Mouse (Mus musculus): Measurements from ENCODE around the gene Qprt. TPM values are rescaled to one million over a fixed set of nuclear protein-coding genes. Genes with fewer than 3 reads are reported as not detected.

The Qprt gene
- total RNA-seq, 2 experiments from 2014 or later, result 0.55 TPM; not detected in 1

DNA sequence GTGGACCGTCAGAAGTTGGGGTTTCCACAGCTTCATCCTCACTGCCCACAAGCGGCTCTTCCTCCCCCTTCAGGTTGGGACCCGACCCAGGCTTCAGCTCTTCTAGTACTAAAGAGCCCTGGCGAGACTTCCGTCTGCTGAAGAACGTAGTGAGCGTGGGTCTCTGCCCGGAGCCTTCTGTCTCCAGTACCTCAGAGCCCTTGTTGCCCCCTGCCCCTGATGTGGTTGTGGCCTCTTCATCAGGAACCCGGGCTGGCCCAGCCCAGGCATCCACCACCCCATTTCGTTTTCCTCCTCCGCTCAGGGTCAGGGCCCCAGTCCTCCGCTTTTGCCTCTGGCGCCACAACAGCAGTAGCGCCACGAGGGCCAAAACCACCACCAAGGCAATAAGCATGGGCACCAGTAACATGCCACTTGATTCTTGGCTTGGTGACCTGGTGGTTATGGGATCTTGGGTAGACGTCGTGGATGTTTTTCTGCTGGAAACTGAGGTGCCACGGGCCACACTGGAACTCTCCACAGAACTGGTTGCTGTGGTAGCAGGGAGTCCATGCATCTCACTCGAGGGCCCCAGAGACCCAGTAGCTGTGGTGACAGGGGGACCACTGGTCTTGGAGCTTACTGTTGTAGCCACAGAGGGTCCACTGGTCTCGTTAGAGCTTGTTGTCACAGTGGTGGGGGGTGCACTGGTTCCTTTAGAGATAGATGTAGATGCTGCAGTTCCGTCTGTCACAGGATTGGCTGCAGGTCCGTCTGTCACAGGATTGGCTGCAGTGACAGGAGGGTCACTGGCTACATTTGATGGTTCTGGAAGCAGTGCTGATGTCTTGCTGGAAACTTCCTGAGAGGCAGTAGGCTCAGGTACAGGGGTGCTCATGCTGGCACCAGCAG is 14.4 kb upstream of the Qprt start:
- DNase-seq (ENCODE audit: low spot score in 2 of 2), result no peak
- intact Hi-C loops (cut with DNase I), result loop anchor here (5.0 kb wide), 1 partner anchor 41 kb away; no protein-coding TSS in a partner anchor

DNA sequence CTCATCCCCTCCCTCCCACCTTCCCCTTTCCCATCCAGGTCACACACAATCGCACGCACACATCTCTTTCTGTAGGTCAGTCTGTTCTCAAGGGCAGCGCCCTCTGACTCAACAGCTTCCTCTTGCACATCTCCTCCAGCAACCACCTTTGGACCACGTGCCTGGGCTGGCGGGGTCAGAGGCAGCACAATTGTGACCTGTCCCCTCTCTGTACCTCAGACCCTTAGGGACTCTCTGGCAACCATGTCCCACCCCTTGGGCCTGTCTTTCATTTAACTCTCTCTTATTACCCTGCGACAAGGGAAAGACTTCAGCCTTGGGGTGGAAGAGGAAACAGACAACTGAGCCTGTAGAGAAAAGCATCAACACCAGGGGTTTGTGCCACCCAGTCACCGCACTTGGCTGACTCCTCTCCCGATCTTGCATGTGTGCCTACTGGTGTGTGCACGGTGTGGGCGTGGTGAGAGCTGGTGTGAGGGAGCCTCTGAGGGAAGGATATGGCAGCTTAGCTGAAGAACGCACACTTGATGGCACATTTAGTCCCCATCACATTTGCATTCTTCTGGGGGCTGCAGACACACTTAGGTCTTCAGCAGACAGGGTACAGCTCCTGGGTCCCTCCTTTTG is 12.9 kb upstream of the Qprt start:
- intact Hi-C loops (cut with DNase I), result loop anchor here (5.0 kb wide), 1 partner anchor 42 kb away; no protein-coding TSS in a partner anchor

DNA sequence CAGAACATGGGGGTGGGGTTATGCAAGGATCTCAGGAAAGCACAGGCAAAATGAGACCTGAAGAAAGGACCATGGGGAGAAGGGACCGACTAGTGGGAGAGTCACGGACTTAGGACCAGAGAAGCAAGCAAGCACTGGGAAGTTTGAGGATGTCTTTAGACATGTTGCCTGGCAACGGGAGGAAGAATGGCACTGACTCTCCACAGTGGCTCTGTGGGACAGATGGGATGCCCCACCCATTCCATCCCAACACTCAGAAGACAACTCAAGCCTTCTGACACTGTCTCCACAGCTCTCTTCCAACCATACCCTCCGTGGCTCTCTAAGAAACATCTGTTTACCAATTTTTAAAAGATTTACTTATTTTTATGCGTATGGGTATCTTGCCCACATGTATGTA is 11.1 kb upstream of the Qprt start:
- peak in 1 of 2 experiments; percentile 56 for DNase-seq (ENCODE audit: low spot score in 2 of 2)
- intact Hi-C loops (cut with DNase I), result no loop called here

More for the DNA sequence above, 12.9 kb upstream of the Qprt start:
- peak in 1 of 2 experiments; percentile 55 for DNase-seq (ENCODE audit: low spot score in 2 of 2)

DNA sequence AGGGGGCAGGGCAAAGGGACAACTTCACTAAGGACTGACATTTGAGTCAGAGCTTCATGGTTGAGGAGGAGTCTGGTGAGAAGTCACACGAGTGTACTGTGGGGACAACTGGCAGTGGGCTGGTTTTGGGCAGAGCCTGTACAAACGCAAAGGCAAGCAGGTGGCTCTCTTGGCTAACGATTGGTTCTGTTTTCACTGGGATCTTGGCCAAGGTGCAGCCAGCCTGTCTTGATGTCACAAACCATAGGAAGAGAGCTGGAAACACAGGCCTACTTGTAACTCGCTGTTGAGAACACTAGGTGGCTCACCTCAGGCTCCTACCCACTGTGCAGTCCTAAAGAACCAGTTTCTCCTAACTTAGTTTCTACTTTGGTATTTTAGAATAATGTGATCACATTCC is 7.6 kb upstream of the Qprt start:
- peak in 1 of 2 experiments; percentile 76 for DNase-seq (ENCODE audit: low spot score in 2 of 2)
- intact Hi-C loops (cut with DNase I), result no loop called here

DNA sequence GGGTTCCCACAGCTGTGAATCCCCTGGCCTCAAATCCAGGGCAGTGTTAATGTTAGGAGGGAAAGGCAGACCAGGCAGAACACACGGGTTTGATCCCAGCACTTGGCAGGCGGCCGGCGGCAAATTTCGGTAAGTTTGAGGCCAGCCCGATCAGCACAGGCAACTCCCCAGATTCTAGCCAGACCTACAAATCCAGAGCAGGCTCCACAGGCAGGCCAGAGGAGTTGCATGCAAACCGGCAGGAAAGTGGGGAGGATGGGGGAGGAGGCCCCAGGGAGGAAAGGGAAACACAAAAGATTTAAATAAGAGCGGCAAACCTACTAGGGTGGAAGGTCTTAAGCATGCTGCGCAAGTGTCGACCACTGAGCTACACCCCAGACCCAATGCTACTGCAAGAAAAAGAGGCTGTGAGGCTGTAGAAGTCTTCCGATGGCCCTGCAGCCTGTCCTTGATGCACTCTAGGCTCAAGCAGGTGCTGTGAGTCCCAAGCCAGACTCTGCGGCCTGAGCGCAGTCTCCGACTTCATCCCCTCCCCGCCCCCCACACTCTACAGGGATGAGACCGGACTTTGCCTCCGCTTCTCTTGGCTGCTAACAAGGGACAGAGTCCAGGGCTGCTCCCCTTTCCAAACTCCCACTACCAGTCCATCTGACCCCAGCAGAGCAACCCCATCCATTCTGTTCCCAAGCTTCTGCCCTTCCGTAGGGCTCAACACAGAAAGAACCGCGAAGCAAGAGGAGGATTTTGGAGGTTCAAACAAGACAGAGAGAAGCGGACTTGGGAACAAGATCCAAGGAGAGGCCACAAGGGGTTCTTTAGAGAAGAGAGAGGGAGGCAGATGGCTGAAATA is 740 bp downstream of the Qprt start:
- intact Hi-C loops (cut with DNase I), result no loop called here
- no peak for DNase-seq (ENCODE audit: low spot score in 2 of 2)

DNA sequence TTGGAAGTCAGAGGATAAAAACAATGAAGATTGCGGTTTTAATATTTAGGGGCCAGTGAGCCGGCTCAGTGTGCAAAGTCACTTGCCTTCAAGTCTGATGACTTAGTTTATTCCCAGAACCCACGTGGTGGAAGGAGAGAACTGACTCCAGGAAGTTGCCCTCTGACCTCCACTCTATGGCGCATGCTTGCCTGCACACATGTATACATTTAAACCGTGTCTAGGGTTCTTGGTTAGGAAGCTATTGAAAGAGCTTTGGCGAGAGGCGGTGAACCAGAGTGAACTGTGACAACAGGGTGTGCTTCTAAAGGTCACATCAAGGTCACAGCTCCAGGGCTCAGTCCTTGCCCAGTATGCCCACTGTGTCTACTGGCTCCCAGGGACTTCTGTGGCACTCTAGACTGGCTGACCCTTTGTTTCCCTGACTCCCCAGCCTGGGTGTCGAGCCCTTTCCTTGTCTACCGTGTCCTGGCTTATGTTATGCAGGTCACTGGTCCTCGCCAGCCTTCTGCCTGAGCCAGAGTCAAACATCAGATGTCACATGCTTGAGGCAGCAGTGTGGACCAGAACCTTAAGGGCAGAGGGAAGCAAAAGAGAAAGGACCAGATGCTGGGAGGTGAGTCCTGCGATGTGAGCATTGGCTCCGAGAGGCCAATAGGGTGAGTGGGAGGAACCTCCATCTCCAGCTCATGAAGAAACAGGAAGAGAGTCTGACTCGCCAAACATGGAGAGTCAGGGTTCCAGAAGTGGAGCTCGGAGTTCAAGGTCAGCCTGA is 3.2 kb downstream of the Qprt start:
- DNase-seq (ENCODE audit: low spot score in 2 of 2), result no peak
- intact Hi-C loops (cut with DNase I), result loop anchor here (5.0 kb wide), 1 partner anchor 68 kb away; no protein-coding TSS in a partner anchor

DNA sequence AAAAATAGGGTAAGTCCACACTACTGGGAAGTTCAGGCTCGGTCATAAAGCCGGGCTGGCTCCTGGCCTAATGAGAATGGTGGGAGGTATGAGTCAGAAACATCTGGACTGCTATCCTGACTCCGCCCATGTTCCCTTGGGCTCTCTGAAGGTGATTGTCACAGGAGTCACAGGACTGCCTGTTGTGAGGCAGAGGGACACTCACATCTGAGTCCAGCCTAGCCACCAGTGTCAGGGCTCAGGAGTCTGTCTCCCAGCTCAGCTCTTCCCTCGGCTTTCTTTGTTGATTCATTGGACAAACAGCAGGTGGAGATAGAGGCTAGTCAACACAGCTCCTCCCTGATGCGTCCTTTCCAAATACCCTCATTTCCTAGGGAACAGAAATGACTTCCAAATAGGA is 4.1 kb downstream of the Qprt start:
- no peak for DNase-seq (ENCODE audit: low spot score in 2 of 2)
- intact Hi-C loops (cut with DNase I), result loop anchor here (5.0 kb wide), 1 partner anchor 69 kb away; no protein-coding TSS in a partner anchor

DNA sequence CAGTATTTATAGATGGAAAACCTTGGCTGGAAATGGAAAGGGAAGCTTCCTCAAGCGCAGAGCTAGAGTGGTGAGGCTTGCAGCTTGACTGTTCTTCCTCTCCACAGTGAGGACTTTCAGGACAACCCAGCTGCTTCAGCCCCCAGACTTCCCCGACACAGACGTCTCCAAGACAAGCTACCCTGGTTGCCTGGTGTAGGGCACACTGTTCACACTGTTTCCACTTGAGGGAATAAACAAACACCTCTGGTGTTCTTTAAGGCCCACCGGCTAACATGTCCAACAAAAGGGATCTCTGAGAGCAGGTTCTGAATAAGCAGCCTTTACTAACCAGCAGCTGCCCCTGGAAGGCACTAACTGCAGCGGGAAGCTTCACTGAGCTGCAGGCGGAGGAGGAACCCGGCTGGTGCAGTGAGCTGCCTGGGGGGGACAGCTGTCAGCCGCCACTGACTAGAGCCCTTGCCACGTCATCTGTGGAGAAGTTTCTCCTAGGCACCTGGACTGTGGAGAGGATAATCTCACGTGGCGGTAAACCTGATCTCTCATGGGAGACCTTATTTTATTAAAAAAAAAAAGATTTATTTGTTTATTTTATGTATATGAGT is 5.6 kb downstream of the Qprt start:
- intact Hi-C loops (cut with DNase I), result loop anchor here (5.0 kb wide), 1 partner anchor 71 kb away; no protein-coding TSS in a partner anchor
- DNase-seq (ENCODE audit: low spot score in 2 of 2), result peak in 1 of 2 experiments; percentile 60

DNA sequence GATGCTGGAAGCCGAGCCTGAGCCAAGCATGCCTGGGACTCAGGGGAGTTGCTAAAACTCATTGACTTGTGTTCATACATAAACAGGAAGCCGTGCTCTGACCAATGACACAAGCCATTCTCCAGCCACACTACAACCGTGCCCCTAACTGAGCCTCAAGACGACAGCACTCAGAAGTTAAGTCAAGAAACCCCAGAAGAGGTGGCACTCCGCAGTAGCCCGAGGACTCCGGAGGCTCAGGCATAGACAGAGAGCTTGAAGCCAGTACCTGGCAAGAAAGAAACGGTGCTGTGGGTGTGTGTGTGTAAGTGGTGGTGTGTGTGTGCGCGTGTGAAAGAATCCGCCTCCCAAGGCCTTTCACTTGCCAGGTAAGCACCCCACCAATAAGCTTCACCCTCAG is 7.1 kb downstream of the Qprt start:
- DNase-seq (ENCODE audit: low spot score in 2 of 2), result no peak
- intact Hi-C loops (cut with DNase I), result loop anchor here (5.0 kb wide), 1 partner anchor 72 kb away; no protein-coding TSS in a partner anchor

DNA sequence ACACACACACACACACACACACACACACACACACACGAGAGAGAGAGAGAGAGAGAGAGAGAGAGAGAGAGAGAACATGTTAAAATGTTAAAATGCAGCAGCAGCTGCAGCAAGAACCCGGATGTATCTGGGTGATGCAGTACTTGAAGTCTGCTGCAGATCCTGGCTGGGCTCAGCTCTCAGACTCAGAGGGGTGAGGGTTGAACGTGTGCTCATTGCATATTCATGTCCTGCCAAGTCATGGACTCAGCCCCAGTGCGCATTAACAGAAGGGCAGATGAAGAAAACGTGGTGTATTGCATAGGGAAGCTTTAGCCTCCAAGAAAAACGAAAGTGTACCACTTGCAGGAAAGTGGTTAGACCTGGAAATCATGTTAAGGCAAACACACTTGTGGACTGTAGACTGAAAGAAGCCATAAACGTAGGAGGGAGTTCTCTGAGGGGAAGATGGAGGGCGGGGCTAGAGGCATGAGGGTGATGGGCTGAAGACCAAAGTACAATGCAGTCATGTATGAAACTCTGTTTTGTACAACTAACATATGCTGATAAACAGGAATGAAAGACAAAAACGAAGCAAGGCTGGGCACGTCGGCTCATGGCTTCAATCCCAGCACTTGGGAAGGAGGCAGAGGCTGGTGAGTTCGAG is 8.3 kb downstream of the Qprt start:
- no peak for DNase-seq (ENCODE audit: low spot score in 2 of 2)
- intact Hi-C loops (cut with DNase I), result no loop called here

DNA sequence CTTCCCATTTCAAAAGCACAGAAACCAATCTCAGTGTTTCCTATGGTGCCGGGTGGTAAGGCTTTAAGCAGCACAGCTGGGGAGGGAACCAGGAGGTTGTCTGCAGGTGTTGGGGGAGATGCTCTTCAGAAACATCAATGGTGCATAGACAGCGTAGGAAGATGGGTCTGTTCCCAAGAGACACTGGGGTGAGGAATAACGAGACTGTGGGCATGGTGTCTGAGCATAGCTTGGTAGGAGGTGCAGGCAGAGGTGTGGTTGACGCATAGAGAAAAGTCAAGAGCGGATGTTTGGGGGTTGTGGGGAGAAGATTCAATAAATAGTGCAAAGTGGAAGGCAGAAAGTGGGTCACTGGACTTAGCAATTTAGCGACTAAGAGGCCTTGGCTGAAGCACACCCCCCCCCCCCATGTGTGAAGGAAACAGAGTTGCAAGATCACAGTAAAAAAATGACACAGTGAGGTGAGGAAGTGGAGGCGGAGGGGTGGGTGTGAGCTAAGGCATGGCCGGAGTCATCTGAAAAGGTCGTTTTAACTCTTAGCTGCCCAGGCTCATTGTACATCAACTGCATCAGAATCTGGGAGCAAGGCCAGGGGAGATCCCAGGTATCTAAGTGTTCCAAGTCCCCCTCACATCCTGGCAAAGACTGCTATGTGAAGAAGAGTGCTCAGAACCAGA is 9.0 kb downstream of the Qprt start:
- DNase-seq (ENCODE audit: low spot score in 2 of 2), result peak in 1 of 2 experiments; percentile 51
- intact Hi-C loops (cut with DNase I), result no loop called here

DNA sequence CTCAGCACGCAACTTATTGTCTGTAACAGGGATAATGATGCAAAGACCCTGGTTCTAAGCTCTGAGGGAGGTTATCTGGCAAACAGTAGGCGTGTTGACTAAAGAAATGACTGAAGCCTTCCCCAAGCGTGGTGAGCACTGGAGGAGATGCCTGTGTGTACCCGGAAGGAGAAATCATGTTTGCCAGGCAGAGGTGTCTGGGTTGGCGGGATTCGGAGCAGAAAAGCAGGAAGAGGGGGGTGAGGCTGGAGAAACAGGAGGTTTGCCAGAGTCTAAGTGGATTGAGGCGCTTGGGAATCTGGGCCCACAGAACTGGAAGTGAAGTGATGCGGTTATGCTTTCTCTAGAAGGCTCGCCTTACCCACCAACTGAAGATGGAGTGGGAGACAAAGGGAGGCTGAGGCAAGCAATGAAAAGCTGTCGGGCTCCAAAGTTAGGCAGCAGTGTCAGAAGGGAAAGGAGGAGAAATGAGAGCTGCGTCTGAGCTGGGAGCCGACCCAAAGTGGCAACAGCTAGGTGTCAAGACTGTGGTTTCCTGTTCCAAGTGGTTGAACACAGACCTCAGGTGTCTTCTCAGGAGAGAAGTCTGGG is 9.7 kb downstream of the Qprt start:
- peak in 1 of 2 experiments; percentile 79 for DNase-seq (ENCODE audit: low spot score in 2 of 2)
- intact Hi-C loops (cut with DNase I), result no loop called here

DNA sequence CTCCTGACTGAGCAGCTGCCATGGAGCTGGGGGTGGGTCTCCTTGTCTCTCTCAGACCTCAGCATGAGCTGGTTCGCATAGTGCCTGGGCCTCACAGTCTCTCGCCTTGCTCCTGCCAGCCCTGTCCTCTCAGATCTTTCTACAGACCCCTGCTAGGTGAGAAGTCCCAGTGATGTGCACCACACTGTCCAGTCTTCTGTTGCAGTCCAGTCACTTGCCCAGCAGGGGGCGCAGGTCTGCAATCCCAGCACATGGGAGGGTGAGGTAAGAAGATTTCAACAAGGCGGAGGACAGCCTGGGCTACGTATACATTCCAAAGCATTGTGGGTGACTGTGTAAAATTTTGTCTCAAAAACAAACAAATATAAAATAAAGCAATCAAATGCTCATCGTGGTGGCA is 10.6 kb downstream of the Qprt start:
- intact Hi-C loops (cut with DNase I), result loop anchor here (2.0 kb wide), 2 partner anchors 281 to 289 kb away; partner anchors contain the start of gene 4930451I11Rik
- DNase-seq (ENCODE audit: low spot score in 2 of 2), result peak in 1 of 2 experiments; percentile 60

DNA sequence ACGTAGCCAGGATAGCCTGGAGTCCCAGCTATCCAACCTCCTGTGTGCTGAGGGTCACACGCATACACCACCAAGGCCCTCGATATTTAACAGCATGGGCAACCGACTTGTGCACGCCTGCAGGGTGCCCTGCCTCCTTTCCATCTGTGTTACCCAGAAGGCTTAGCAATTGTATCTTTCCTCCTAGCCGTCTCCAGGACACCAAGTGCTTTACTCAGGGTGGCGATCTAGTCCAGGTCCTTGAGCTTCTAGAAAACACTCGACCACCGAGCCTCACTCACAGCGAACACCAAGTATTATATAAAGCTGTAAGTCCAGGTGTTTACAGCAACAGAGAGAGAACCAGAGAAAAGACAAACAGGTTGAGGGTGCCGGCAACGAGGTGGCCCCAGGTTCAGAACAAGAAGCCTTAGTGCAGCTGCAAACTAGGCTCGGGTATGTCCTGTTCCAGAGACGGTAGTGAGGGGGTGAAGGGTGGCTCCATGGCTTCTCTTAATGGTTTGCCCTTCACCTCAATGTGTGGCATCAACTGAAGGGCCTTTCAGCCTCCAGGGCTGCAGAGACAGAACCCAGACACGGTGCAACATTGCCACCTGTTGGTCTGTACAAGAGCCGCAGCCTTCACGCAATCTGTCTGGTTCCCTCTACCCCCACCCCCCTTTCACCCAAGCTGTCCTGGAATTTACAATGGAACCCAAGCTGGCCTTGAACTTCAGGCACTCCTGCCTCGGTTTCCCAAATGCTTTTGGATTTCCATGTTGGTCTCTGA is 11.6 kb downstream of the Qprt start:
- DNase-seq (ENCODE audit: low spot score in 2 of 2), result peak; percentile 81 to 83
- intact Hi-C loops (cut with DNase I), result loop anchor here (2.0 kb wide), 2 partner anchors 280 to 288 kb away; partner anchors contain the start of gene 4930451I11Rik

DNA sequence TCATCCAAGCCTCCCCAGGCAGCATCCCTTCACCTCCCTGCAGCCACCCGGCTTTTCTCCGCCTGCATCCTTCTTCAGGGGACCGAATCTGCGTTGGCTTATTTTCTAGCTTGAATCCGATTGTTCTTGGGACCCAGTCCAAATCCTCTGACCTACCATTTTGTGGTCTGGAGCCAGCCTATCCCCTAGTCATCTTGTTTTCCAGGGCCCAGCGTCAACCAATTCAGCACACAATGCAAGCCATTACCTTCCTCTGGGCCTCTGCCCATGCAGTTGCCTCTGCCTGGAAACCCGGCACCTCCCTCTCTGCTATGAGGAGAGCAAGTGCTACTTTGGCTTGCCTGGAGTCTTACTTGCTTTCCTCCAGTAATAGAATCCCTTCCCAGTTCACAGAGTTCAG is 16.5 kb downstream of the Qprt start:
- intact Hi-C loops (cut with DNase I), result loop anchor here (2.0 kb wide), 1 partner anchor 89 kb away; the partner anchor contains the start of genes Pagr1a and Pagr1b
- no peak for DNase-seq (ENCODE audit: low spot score in 2 of 2)
